ENCODE assay signal across 17 mouse cellular contexts in the genomic region with DNA sequence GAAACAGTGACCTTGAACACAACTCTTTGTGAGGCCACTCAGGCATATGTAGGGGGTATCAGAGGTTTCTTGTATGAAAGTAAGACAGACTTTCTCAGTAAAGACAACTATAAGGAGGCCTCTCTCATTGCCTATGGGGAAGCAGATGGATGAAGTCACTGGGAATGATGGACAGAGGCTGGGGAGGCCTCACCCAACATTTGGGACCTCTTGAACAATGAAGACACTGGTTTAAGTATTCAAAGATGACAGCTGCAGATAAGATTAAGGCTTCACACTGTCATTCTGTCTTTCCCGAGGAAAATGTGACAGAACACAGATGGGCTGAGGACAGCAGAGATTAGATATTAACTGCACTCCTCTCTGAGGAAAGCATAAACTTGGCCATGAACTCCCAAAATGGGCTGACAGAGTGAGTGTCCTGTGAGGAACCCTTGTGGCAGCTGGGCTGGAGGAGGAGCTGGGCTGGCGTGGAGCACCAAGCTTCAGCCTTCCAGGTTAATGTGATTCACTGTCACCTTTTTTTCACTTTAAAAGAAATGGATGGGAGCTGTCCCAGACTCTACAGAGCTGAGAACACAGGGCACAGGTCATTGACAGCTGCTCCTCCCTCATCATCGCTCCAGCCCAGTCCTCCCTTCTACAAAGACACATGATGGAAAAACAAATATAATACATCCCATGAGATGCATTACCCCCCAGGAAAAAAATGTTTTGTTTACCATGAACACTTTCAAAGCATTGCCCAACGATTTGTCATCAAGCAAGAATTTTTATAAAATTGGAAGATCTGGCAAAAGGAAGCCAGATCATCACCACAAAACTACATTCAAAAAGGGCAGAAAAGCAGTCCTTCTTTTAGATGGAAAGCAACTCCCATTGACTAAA. TPM values are rescaled to one million over a fixed set of nuclear protein-coding genes. Genes with fewer than 3 reads are reported as not detected.
DNase-seq lines count a peak whose midpoint lies in the region; ATAC-seq lines count a peak whose summit lies in the region.
"Had no signal": no experiment of that assay in that cellular context is flagged by ENCODE, and none has a peak within 500 bp of the region (broad histone marks: within the 10 kb centered on the region; RNA-seq: fewer than 3 reads in every experiment).

No protein-coding gene starts in this region.

- ATAC-seq in heart, embryonic 13.5 days (ENCODE audit: extremely low read depth, insufficient number of reproducible peaks, low FRiP score, low TSS enrichment) = peak; percentile 40; the same call in 1 of the 2 replicates
- ATAC-seq in hindbrain, embryonic 11.5 days (ENCODE audit: low FRiP score) = no peak

- no peaks in the 10 kb centered on the region for H3K9me3 ChIP-seq in heart, embryonic 13.5 days
- no peaks in the 10 kb centered on the region for H3K9me3 ChIP-seq in hindbrain, embryonic 11.5 days (ENCODE audit: control insufficient read depth, low read length)
- H3K9me3 ChIP-seq: embryonic facial prominence, embryonic 13.5 days; forebrain, embryonic 10.5 days; hindbrain, embryonic 13.5 days; neural tube, embryonic 15.5 days had no signal

- DNase-seq in heart, adult 8-10 months (ENCODE audit: low spot score) = no peak
- DNase-seq in kidney, postnatal 10 days = peak; percentile 21
- DNase-seq in kidney, postnatal 4 days = no peak
- peak; percentile 18 for DNase-seq in Muller cell, postnatal 12 days (ENCODE audit: inconsistent ontology term)
- DNase-seq in lung, postnatal 36 days = peak; percentile 42
- DNase-seq in hindbrain, embryonic 11.5 days (ENCODE audit: low spot score) = no peak
- DNase-seq: adrenal gland, postnatal 10 days; cerebellum, adult 8-10 months; gastrocnemius, postnatal 36 days; kidney, adult 18-20 months; thymus, postnatal 25 days had no signal

- WGBS in heart, embryonic 13.5 days = 30% methylated on average over 4 of the region's 4 CpGs
- WGBS in hindbrain, embryonic 11.5 days = 83% methylated on average over 4 of the region's 4 CpGs

- no peak overlapping the region for H3K4me2 ChIP-seq in heart, embryonic 13.5 days
- no peak overlapping the region for H3K4me2 ChIP-seq in hindbrain, embryonic 11.5 days (replicated peaks; ENCODE audit: low read depth, low read length)
- H3K4me2 ChIP-seq: embryonic facial prominence, embryonic 13.5 days; hindbrain, embryonic 13.5 days; neural tube, embryonic 15.5 days had no signal

- no peak overlapping the region for H3K4me3 ChIP-seq in heart, embryonic 13.5 days
- no peak overlapping the region for H3K4me3 ChIP-seq in hindbrain, embryonic 11.5 days (ENCODE audit: low read depth, low read length)
- H3K4me3 ChIP-seq: embryonic facial prominence, embryonic 13.5 days; forebrain, embryonic 10.5 days; hindbrain, embryonic 13.5 days; neural tube, embryonic 15.5 days had no signal

- H3K4me1 ChIP-seq in heart, embryonic 13.5 days = peaks cover 29% of the 10 kb centered on the region
- H3K4me1 ChIP-seq in hindbrain, embryonic 11.5 days (replicated peaks; ENCODE audit: control insufficient read depth, insufficient read depth, low read length) = no peaks in the 10 kb centered on the region
- H3K4me1 ChIP-seq: embryonic facial prominence, embryonic 13.5 days; forebrain, embryonic 10.5 days; hindbrain, embryonic 13.5 days; neural tube, embryonic 15.5 days had no signal

- peaks cover 36% of the 10 kb centered on the region; the same call in 1 of the 2 replicates for H3K27me3 ChIP-seq in heart, embryonic 13.5 days (replicated peaks)
- H3K27me3 ChIP-seq in hindbrain, embryonic 11.5 days (ENCODE audit: control insufficient read depth, insufficient read depth, low read length) = no peaks in the 10 kb centered on the region
- H3K27me3 ChIP-seq: embryonic facial prominence, embryonic 13.5 days; hindbrain, embryonic 13.5 days; neural tube, embryonic 15.5 days had no signal

- no peaks in the 10 kb centered on the region for H3K36me3 ChIP-seq in heart, embryonic 13.5 days
- no peaks in the 10 kb centered on the region for H3K36me3 ChIP-seq in hindbrain, embryonic 11.5 days (ENCODE audit: control insufficient read depth, insufficient read depth, low read length)
- H3K36me3 ChIP-seq: embryonic facial prominence, embryonic 13.5 days; forebrain, embryonic 10.5 days; hindbrain, embryonic 13.5 days; neural tube, embryonic 15.5 days had no signal

- no peak overlapping the region for H3K27ac ChIP-seq in heart, embryonic 13.5 days (replicated peaks)
- no peak overlapping the region for H3K27ac ChIP-seq in hindbrain, embryonic 11.5 days (ENCODE audit: low read depth, low read length)
- H3K27ac ChIP-seq: embryonic facial prominence, embryonic 13.5 days; forebrain, embryonic 10.5 days; hindbrain, embryonic 13.5 days; neural tube, embryonic 15.5 days had no signal

- H3K9ac ChIP-seq in heart, embryonic 13.5 days = no peak overlapping the region
- no peak overlapping the region for H3K9ac ChIP-seq in hindbrain, embryonic 11.5 days (ENCODE audit: low read depth, low read length)
- H3K9ac ChIP-seq: embryonic facial prominence, embryonic 13.5 days; hindbrain, embryonic 13.5 days; neural tube, embryonic 15.5 days had no signal

RNA-seq across cellular contexts. Expression of a gene that starts 23.2 kb away (rescaled TPM):
- 0.94 and 1.3 TPM in 2 replicates for polyA plus RNA-seq in heart, embryonic 13.5 days (2015; fragmentation: Nextera tagmentation; extraction: Ambion mirVana)
- 1 to 10 TPM in 3 of 4 experiments, under 1 TPM in 1; 0.98 to 1.8 (median 1.3) TPM for total RNA-seq in heart, adult 8-10 months (2022)
- polyA plus RNA-seq in hindbrain, embryonic 11.5 days (2014; fragmentation: Nextera tagmentation; extraction: Ambion mirVana) = 0.75 and 0.85 TPM in 2 replicates
- polyA plus RNA-seq: liver, embryonic 16.5 days had no signal

RNA-seq across cellular contexts. Expression of a gene that starts 36.0 kb away (rescaled TPM):
- polyA plus RNA-seq in heart, embryonic 13.5 days (2015; fragmentation: Nextera tagmentation; extraction: Ambion mirVana) = 13.3 and 16.6 TPM in 2 replicates
- 10 to 100 TPM; 34.5 to 51.7 (median 43.7) TPM for total RNA-seq in heart, adult 8-10 months (2022)
- polyA plus RNA-seq in hindbrain, embryonic 11.5 days (2014; fragmentation: Nextera tagmentation; extraction: Ambion mirVana) = 6.8 and 7.4 TPM in 2 replicates

Comparison
In these comparisons a context has a peak if more than half of its experiments do, and no peak if none do; other contexts are left out.
1. DNase-seq: peak in kidney, postnatal 10 days (single experiment), Muller cell, postnatal 12 days (single experiment) and lung, postnatal 36 days (single experiment); none in heart, adult 8-10 months (single experiment), kidney, postnatal 4 days (0 of 2) and hindbrain, embryonic 11.5 days (single experiment).